Mouse (Mus musculus): ENCODE data around the gene Vmn1r155. TPM values are rescaled to one million over a fixed set of nuclear protein-coding genes. Genes with fewer than 3 reads are reported as not detected.
"Not testable (repeated sequence)": the region's sequence is repeated elsewhere in the genome, so short reads cannot be mapped to it uniquely, and the experiment has no call there.

Gene Vmn1r155
- not detected in 2 replicates for polyA plus RNA-seq (2014; fragmentation: Nextera tagmentation; extraction: Ambion mirVana)

DNA sequence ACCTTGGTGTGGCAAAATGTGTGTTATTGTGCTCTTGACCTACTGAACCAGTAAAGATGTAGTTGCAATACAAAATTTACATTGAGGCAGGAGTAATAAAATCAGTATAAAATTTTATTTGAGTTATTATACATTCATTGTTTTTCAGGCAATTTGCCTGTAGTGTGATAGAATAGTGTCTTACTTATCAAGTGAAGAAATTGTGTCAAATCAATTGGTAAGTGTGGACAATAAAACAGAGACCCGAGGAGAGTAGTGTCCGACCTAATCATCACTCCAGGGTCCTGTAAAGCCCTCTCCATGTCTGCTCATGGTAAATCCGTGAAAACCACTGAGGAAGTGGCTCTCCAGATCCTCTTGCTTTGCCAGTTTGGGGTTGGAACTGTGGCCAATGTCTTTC, at the start of gene Vmn1r155:
TSS of gene Vmn1r155 (plus strand) at position 301 of the 400 bp plus-strand sequence.
- H3K9me3 ChIP-seq (ENCODE audit: control insufficient read depth, low read length); H3K27me3 ChIP-seq (ENCODE audit: control insufficient read depth, insufficient read depth, low read length); DNase-seq (ENCODE audit: low spot score); ATAC-seq (ENCODE audit: low FRiP score); H3K27ac ChIP-seq (ENCODE audit: low read depth, low read length); H3K9ac ChIP-seq (ENCODE audit: low read depth, low read length); H3K36me3 ChIP-seq (ENCODE audit: control insufficient read depth, insufficient read depth, low read length); H3K4me3 ChIP-seq (ENCODE audit: low read depth, low read length); H3K4me2 ChIP-seq (replicated peaks; ENCODE audit: low read depth, low read length); H3K4me1 ChIP-seq (replicated peaks; ENCODE audit: control insufficient read depth, insufficient read depth, low read length): not testable (repeated sequence)
- WGBS: no CpG with 5 or more reads among the region's 3 CpGs

DNA sequence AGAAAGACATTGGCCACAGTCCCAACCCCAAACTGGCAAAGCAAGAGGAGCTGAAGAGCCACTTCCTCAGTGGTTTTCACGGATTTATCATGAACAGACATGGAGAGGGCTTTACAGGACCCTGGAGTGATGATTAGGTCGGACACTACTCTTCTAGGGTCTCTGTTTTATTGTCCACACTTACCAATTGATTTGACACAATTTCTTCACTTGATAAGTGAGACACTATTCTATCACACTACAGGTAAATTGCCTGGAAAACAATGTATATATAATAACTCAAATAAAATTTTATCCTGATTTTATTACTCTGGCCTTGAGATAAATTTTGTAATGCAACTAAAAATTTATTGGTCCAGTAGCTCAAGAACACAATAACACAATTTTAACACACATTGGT, 34.4 kb downstream of the Vmn1r155 start, which contains the start of gene Gm8693:
TSS of gene Gm8693 (minus strand) at position 101 of the 400 bp plus-strand sequence.
- no CpG with 5 or more reads among the region's 2 CpGs for WGBS
- not testable (repeated sequence) for ATAC-seq (ENCODE audit: low FRiP score); H3K4me2 ChIP-seq (replicated peaks; ENCODE audit: low read depth, low read length); H3K4me3 ChIP-seq (ENCODE audit: low read depth, low read length); H3K9me3 ChIP-seq (ENCODE audit: control insufficient read depth, low read length); H3K27ac ChIP-seq (ENCODE audit: low read depth, low read length); H3K9ac ChIP-seq (ENCODE audit: low read depth, low read length); DNase-seq (ENCODE audit: low spot score); H3K36me3 ChIP-seq (ENCODE audit: control insufficient read depth, insufficient read depth, low read length); H3K27me3 ChIP-seq (ENCODE audit: control insufficient read depth, insufficient read depth, low read length); H3K4me1 ChIP-seq (replicated peaks; ENCODE audit: control insufficient read depth, insufficient read depth, low read length)

Other genes starting within 250 kb of the Vmn1r155 start
- gene Vmn1r148, start 244.4 kb upstream of the Vmn1r155 start, polyA plus RNA-seq (2014; fragmentation: Nextera tagmentation; extraction: Ambion mirVana): not detected in 2 replicates
- not detected in 2 replicates for gene Vmn1r149, start 219.8 kb upstream of the Vmn1r155 start, polyA plus RNA-seq (2014; fragmentation: Nextera tagmentation; extraction: Ambion mirVana)
- not detected in 2 replicates for gene Gm10665, start 193.9 kb upstream of the Vmn1r155 start, polyA plus RNA-seq (2014; fragmentation: Nextera tagmentation; extraction: Ambion mirVana)
- gene Vmn1r151, start 158.3 kb upstream of the Vmn1r155 start, polyA plus RNA-seq (2014; fragmentation: Nextera tagmentation; extraction: Ambion mirVana): not detected in 2 replicates
- not detected in 2 replicates for gene Vmn1r152, start 135.1 kb upstream of the Vmn1r155 start, polyA plus RNA-seq (2014; fragmentation: Nextera tagmentation; extraction: Ambion mirVana)
- not detected in 2 replicates for gene Gm8677, start 123.1 kb upstream of the Vmn1r155 start, polyA plus RNA-seq (2014; fragmentation: Nextera tagmentation; extraction: Ambion mirVana)
- gene Gm4201, start 92.7 kb upstream of the Vmn1r155 start, polyA plus RNA-seq (2014; fragmentation: Nextera tagmentation; extraction: Ambion mirVana): not detected in 2 replicates
- not detected in 2 replicates for gene Gm4565, start 69.9 kb upstream of the Vmn1r155 start, polyA plus RNA-seq (2014; fragmentation: Nextera tagmentation; extraction: Ambion mirVana)
- not detected in 2 replicates for gene Gm8693, start 34.3 kb downstream of the Vmn1r155 start, polyA plus RNA-seq (2014; fragmentation: Nextera tagmentation; extraction: Ambion mirVana)
- not detected in 2 replicates for gene Gm4567, start 61.7 kb downstream of the Vmn1r155 start, polyA plus RNA-seq (2014; fragmentation: Nextera tagmentation; extraction: Ambion mirVana)
- not detected in 2 replicates for gene Vmn1r157, start 103.7 kb downstream of the Vmn1r155 start, polyA plus RNA-seq (2014; fragmentation: Nextera tagmentation; extraction: Ambion mirVana)
- gene Vmn1r158, start 132.8 kb downstream of the Vmn1r155 start, polyA plus RNA-seq (2014; fragmentation: Nextera tagmentation; extraction: Ambion mirVana): not detected in 2 replicates
- not detected in 2 replicates for gene Vmn1r159, start 185.6 kb downstream of the Vmn1r155 start, polyA plus RNA-seq (2014; fragmentation: Nextera tagmentation; extraction: Ambion mirVana)
- gene Vmn1r160, start 213.2 kb downstream of the Vmn1r155 start, polyA plus RNA-seq (2014; fragmentation: Nextera tagmentation; extraction: Ambion mirVana): not detected in 2 replicates

All from hindbrain, embryonic 11.5 days (tissue).